Mouse (Mus musculus) retina, postnatal 1 day (tissue): ENCODE measurements around the gene 9330161L09Rik.
A peak's percentile ranks its signal among the peaks of the same experiment; 100 is the strongest.
"Not testable (repeated sequence)": the region's sequence is repeated elsewhere in the genome, so short reads cannot be mapped to it uniquely, and the experiment has no call there.

Experiments
- DNase-seq: peaks from one replicate; pipeline ENCODE4 v3.0.0-alpha.2; 2012

Gene 9330161L09Rik

DNA sequence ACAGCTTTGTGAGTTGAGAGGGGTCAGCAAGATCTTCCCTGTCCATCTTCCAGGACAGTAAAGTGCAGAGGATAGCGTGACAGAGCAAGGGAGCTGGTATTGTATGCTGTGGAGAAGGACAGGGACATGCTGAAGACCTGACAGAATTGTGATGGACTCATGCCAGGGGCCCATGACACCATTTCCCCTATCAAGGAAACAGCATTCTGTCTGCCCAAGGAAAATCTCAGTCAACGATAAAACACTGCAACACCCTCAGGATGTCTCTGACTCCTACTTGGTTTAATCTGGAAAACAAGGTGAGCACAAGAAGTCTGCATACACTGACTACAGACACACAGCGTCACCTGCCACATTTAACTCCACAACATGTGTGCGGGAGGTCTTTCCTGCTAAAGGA is at the start of gene 9330161L09Rik:
Gene 9330161L09Rik (minus strand): TSS at position 101 of the 400 bp plus-strand sequence.
- no peak for DNase-seq

DNA sequence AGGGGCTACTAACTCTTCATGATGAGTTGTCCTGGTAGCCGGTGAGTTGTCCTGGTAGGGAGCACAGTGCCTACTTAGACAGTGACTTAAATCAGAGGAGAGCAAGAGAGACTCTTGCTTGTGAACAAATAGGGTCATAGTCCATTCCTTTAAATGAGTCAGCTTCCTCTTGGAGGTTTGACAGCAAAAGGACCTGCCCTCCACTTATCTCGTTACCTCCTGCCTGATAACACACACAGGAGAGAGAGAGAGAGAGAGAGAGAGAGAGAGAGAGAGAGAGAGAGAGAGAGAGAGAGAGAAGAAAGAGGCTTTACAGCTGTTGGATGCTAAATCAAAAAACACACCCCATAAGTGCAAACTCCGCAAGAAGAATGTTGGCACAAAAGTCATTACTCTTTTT is 49.5 kb upstream of the 9330161L09Rik start, which contains the start of gene Ifi27l2b:
Gene Ifi27l2b (minus strand): TSS at position 84 of the 400 bp plus-strand sequence.
- DNase-seq: no peak

GRCm38 (mm10) chr12:103456727-103457126 is 49.1 kb upstream of the 9330161L09Rik start:
- not testable (repeated sequence) for DNase-seq

- DNase-seq: no peak
These were observed 45.7 kb upstream of the 9330161L09Rik start for GRCm38 (mm10) chr12:103453361-103453760.

- no peak for DNase-seq
These were observed 37.4 kb upstream of the 9330161L09Rik start for GRCm38 (mm10) chr12:103445060-103445459.

GRCm38 (mm10) chr12:103444261-103444660 is 36.6 kb upstream of the 9330161L09Rik start:
- DNase-seq: not testable (repeated sequence)

DNA sequence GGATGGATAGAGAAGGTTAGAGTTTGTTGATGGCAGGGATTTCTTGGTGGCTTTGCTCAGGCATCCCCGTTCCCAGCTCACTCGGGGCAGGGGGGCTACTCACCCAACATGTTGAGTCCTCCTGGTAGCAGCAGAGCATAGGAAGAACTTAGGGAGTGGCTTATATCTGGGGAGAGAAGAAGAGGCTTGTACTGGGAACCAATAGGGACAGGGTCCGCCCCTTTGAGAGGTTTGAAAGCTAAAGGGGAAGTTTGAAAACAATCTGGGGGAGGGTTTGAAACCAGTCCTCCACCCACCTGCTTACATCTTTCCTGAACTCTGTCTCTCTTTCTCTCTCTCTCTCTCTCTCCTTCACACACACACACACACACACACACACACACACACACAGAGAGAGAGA is 35.9 kb upstream of the 9330161L09Rik start, which contains the start of gene Ifi27l2a:
Gene Ifi27l2a (minus strand): TSS at position 157 of the 400 bp plus-strand sequence.
- no peak for DNase-seq

GRCm38 (mm10) chr12:103437601-103438000 is 30.0 kb upstream of the 9330161L09Rik start:
- DNase-seq: no peak

DNA sequence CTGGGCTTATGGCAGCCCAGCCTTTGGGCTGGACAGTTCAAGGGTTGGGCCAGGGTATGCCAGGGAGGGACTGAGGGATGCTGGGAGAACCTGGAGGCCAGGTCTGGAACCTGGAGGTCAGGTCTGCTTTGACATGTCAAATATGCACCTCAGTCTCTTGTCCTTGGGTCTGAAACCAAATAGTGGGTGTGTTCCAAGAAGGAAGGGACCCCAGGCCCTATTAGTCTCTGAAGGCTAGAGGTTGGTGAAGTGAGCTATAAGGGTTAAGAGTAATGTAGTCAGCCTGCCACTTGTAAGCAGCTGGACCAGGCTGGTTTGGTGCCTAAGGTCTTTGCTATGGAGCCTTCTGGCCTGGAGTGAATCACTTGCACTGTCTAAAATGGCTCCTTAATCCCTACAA is 27.2 kb upstream of the 9330161L09Rik start:
- no peak for DNase-seq

GRCm38 (mm10) chr12:103433986-103434731 is 26.5 kb upstream of the 9330161L09Rik start, which contains the start of gene Ifi27:
TSS of gene Ifi27 (plus strand) at chr12:103434211.
- no peak for DNase-seq

DNA sequence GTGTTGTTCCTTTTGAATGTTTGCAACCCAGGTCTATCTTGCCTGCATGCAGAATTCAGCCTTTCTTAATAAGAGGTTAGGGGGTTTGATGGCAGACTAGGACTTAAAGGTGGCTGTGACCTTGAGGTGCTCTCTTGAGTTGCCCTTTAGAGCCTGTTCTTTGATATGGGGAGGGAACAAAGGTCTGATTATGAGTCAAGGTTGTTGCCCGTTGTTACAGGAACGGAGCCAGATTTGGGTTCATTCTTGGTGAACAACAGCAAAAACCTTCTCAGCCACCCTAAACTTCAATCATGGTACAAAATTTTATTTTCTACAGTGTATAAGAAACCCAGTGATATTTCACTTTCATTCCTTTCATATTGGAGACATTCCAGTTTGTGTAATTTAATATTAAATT is 25.8 kb upstream of the 9330161L09Rik start:
- no peak for DNase-seq

GRCm38 (mm10) chr12:103426710-103427109 is 19.1 kb upstream of the 9330161L09Rik start:
- no peak for DNase-seq

DNA sequence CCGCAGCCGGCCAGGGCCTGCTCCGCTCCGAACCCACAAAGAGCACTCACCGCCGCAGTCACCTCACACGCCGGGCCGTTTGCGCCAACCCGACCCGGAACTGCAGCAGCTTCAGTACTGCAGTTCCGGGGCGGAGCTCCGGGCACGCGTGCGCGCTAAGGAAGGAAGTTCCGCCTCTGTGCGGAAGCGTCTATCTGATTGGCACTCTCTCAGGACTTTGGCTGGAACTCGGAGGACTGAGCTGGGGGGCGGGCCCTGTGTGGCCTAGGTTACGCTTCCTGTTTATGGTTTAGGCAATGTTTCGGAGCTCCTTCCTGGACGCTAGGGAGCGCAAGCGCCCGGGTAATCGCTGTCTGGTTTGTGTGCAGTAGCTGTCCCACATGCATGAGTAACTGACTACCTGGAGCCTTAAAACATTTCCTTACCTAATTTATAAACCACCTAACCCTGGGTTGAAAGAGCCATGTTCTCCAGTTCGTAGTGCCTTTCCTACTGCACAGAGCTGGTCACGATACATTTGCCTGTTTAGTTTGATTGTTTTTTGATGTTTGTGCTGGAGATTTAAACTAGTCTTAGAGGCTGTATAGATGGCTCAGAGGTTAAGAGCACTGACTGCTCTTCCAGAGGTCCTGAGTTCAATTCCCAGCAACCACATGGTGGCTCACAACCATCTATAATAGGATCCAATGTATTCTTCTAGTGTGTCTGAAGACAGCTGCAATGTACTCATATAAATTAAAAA is 18.3 kb upstream of the 9330161L09Rik start, which contains the start of gene Ddx24:
Gene Ddx24 (minus strand): TSS at position 102 of the 742 bp plus-strand sequence.
- peak; percentile 99 for DNase-seq

- no peak for DNase-seq
These were observed 17.6 kb upstream of the 9330161L09Rik start for GRCm38 (mm10) chr12:103425016-103425728.

- DNase-seq: no peak
These were observed 524 bp upstream of the 9330161L09Rik start for GRCm38 (mm10) chr12:103408144-103408543.

DNA sequence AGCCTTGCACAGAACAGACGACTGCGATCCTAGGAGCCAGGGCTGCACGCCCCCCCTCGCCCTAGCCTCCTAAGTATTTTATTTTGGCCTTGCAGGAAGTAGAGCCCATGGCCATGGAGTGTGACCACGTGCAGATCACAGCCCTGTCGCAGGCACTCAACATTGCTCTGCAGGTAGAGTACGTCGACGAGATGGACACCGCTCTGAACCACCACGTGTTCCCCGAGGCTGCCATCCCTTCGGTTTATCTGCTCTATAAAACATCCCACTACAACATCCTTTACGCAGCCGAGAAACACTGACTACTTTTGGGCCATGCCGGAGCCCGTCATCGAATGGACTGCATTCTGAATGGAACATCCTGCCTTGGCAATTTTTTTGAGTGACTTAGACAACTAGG is 3.5 kb downstream of the 9330161L09Rik start:
- DNase-seq: no peak

DNA sequence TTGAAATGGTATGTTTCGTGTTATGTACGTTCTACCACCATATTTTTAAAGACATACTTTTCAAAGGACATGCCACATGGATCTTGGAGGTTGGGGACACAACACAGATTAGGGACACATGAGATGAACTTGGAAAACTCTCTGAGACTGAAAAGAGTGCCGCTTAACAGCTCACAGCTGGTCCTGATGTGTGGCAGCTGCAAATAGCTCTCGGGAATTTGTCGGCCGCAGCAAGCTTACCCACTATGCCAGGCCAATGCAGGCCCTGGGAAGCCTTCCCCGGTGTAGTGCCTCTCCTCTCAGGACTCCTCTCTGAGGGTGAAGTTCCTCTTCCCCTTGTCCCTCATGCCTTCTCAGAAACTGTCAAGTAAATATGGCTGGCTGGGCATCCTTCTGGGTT is 10.9 kb downstream of the 9330161L09Rik start:
- no peak for DNase-seq

GRCm38 (mm10) chr12:103395486-103396275 is 11.9 kb downstream of the 9330161L09Rik start:
- no peak for DNase-seq

- DNase-seq: no peak
These were observed 14.1 kb downstream of the 9330161L09Rik start for GRCm38 (mm10) chr12:103393528-103393927.

GRCm38 (mm10) chr12:103391098-103391497 is 16.5 kb downstream of the 9330161L09Rik start:
- no peak for DNase-seq

GRCm38 (mm10) chr12:103389982-103390381 is 17.6 kb downstream of the 9330161L09Rik start:
- DNase-seq: no peak

GRCm38 (mm10) chr12:103389348-103389727 is 18.3 kb downstream of the 9330161L09Rik start:
- peak; percentile 8 for DNase-seq
